Mouse (Mus musculus) spleen, embryonic (tissue): ENCODE data around the gene Ttc29.

Experiments used
- CTCF ChIA-PET: fragments of 350-600 bp; sonication (Branson Sonifier 250); formaldehyde crosslinking; loops from one replicate; lab custom pipeline; 2022; lab: Charles Lee

Gene Ttc29

DNA sequence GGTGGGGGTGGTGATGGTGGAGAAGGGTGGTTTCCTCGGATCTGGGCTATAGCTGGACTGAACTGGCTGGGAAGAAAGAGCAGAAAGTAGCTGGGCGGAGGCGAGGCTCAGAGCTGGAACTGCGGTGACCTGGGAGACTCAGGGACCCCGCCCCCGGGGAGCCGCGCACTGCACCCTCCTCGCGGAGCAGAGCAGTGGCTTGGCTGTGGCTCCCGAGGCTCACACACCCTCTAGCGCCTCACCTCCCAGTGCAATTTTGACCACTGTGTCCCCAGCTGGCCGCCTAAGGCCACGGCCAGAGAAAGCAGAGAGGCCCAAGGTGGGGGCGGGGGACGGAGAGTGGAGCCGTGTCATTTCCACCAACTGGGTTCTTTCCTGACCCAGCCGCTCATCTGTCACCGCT is 207.0 kb downstream of the Ttc29 start:
- CTCF ChIA-PET: no interaction called here

DNA sequence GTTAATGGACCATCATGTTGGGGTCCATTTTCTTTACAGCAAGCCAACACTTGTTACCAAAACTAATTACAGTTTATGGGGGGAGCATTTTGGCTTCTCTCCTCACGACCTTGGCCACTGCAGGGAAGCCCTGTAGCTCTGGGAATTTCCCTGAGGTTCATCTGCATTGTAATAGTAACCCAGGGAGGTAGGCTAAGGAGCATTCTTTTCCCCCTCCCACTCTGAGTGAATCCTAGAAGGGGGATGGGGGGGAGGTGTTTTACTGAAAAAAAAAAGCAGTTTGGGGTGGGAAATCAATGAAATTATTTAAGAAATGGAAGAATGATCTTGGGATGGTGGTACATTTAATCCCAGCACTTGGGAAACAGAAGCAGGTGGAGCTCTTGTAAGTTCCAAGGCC is 210.8 kb downstream of the Ttc29 start:
- CTCF ChIA-PET: no interaction called here

- CTCF ChIA-PET: no interaction called here
Observed at GRCm38 (mm10) chr8:78426455-78426854, 213.4 kb downstream of the Ttc29 start.

GRCm38 (mm10) chr8:78426875-78427768 is 214.0 kb downstream of the Ttc29 start:
- CTCF ChIA-PET: no interaction called here

- CTCF ChIA-PET: no interaction called here
Observed at GRCm38 (mm10) chr8:78427769-78428130, 214.7 kb downstream of the Ttc29 start.

GRCm38 (mm10) chr8:78428148-78428547 is 215.1 kb downstream of the Ttc29 start:
- CTCF ChIA-PET: no interaction called here

GRCm38 (mm10) chr8:78431356-78431755 is 218.3 kb downstream of the Ttc29 start:
- CTCF ChIA-PET: no interaction called here

GRCm38 (mm10) chr8:78432451-78432850 is 219.4 kb downstream of the Ttc29 start:
- CTCF ChIA-PET: no interaction called here

- CTCF ChIA-PET: no interaction called here
Observed at GRCm38 (mm10) chr8:78433318-78433717, 220.2 kb downstream of the Ttc29 start.

GRCm38 (mm10) chr8:78434340-78434739 is 221.2 kb downstream of the Ttc29 start:
- CTCF ChIA-PET: no interaction called here

- CTCF ChIA-PET: no interaction called here
Observed at GRCm38 (mm10) chr8:78434823-78435623, 221.9 kb downstream of the Ttc29 start.

DNA sequence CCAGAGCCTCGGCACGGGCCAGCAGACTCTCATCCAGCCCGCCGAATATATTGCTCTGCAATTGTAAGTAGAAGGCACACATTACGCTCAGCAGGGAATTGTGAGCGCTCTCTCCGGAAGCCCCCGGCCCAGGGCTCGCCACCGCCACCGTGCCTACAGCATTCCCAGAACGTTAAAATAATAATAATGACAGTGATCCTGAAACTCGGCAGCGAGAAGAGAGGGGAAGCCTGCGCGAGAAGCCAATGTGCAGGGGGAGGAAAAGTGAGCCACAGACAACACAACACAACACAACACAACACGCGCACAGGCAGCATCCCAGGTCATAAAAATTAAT is 222.5 kb downstream of the Ttc29 start:
- CTCF ChIA-PET: no interaction called here

GRCm38 (mm10) chr8:78436071-78436651 is 223.1 kb downstream of the Ttc29 start, which contains the start of gene Pou4f2:
TSS of gene Pou4f2 (minus strand) at chr8:78436645.
- CTCF ChIA-PET: no interaction called here

DNA sequence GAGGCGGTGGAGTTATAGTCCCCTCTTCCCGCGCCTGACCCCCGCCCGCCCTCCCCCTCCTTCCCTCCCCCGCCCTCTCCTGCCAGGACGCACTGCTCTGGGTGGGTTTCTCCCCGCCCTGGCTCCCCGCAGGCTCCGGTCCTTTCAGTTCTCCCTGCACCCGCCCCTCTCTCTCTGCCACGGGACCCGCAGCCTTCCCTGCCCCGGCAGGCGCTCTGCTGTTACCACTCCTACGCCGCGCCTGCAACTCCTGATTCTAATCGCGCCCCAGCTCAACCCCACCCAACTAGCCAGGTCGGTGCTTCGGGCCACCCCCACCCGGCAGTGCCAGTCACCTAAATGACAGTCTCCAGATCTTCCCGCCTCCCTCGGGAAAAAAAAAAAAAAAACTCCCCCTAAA is 223.6 kb downstream of the Ttc29 start:
- CTCF ChIA-PET: no interaction called here

DNA sequence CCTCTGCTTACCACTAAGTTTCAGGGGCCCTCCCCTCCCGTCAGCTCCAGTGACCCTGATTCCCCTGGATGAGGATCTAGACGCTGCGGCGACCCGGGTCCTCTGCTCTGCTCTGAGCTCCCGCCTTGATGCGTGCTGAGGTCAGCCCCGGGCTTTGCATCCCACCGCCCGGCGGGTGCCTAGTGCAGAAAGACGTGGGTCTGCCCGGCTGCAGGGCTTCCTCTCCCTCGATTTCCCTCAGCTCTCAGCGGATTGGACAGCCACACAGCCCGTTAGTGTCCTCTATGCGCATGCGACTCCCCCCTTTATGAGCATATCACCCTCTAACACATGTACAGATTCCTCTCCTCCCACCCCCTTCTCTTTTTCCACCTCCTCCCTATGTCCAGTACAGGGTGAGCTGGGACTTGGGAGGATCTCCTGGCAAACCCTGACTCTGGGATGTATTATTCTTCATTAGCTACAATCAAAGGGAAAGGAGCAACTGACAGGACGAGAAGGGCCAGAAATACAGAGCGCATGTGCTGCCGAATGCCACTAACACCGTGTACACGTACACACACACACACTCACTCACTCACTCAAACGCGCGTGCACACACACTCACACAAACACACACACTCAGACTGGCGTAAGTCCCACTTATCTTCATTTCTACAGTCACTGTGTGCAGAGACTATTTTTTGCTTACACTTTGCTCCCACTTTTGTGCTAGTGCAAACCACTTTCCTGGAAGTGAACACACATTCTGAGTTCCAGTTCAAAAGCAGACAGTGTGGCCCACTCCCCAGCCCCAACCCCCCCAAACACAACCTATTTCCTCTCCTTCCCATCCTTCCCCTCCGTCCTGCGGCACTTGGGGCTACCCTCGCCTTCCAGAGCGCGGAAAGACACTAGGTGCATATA is 224.3 kb downstream of the Ttc29 start:
- CTCF ChIA-PET: no interaction called here

DNA sequence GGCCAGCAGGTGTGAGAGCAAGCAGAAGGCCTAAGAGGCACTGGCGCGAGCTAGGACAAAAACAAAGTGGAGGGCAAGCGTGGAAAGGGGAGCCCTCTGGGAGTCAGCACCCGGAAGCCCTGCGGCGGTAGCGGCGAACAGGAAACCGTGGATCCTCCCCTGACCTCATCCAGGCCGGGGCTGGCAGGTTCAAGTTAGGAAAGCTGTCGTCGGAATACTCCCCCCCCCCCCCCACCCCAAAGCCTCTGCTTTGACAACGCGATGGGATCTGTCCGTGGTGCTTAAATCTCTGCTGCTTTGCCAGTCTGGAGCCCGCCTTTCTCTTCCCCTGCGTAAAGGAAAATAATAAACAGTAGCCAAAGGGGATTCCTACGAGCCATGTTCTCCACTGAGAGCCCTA is 225.0 kb downstream of the Ttc29 start:
- CTCF ChIA-PET: interaction anchor here (0.5 kb wide), 1 partner anchor 32 kb away, joined by 3 read pairs; no protein-coding TSS in a partner anchor

- CTCF ChIA-PET: no interaction called here
Observed at GRCm38 (mm10) chr8:78442781-78443180, 229.7 kb downstream of the Ttc29 start.
